Mouse (Mus musculus): ENCODE measurements around the gene Dcaf17. TPM values are rescaled to one million over a fixed set of nuclear protein-coding genes. Genes with fewer than 3 reads are reported as not detected.

Dcaf17 gene
- total RNA-seq, 2 experiments from 2014 or later: 13.9 to 16.5 TPM

- no peak overlapping the region for H3K27ac ChIP-seq
- intact Hi-C loops (cut with DNase I): no loop called here
- DNase-seq (ENCODE audit: extremely low spot score in 1 of 2, low spot score in 2 of 2): no peak
- no peak for TF ChIP-seq CTCF (IDR thresholded peaks at IDR 0.05)
- no peak overlapping the region for H3K4me3 ChIP-seq
Observed at GRCm38 (mm10) chr2:71127779-71128534, 72.8 kb downstream of the Dcaf17 start.

- intact Hi-C loops (cut with DNase I): no loop called here
- H3K27ac ChIP-seq: no peak overlapping the region
- TF ChIP-seq CTCF (IDR thresholded peaks at IDR 0.05): no peak
- no peak overlapping the region for H3K4me3 ChIP-seq
- DNase-seq (ENCODE audit: extremely low spot score in 1 of 2, low spot score in 2 of 2): no peak
Observed at GRCm38 (mm10) chr2:71130366-71130765, 75.2 kb downstream of the Dcaf17 start.

- H3K27ac ChIP-seq: no peak overlapping the region
- H3K4me3 ChIP-seq: no peak overlapping the region
- TF ChIP-seq CTCF (IDR thresholded peaks at IDR 0.05): no peak
- intact Hi-C loops (cut with DNase I): no loop called here
- DNase-seq (ENCODE audit: extremely low spot score in 1 of 2, low spot score in 2 of 2): no peak
Observed at GRCm38 (mm10) chr2:71131866-71132496, 76.9 kb downstream of the Dcaf17 start.

GRCm38 (mm10) chr2:71134041-71134505 lies 78.9 kb downstream of the Dcaf17 start:
- DNase-seq (ENCODE audit: extremely low spot score in 1 of 2, low spot score in 2 of 2): no peak
- TF ChIP-seq CTCF (IDR thresholded peaks at IDR 0.05): no peak
- Histone ChIP-seq H3K27ac (no peak overlapping the region), H3K4me3 (no peak overlapping the region)
- intact Hi-C loops (cut with DNase I): no loop called here

GRCm38 (mm10) chr2:71134836-71135235 lies 79.7 kb downstream of the Dcaf17 start:
- intact Hi-C loops (cut with DNase I): no loop called here
- Histone ChIP-seq H3K27ac (no peak overlapping the region), H3K4me3 (no peak overlapping the region)
- no peak for TF ChIP-seq CTCF (IDR thresholded peaks at IDR 0.05)
- DNase-seq (ENCODE audit: extremely low spot score in 1 of 2, low spot score in 2 of 2): no peak

GRCm38 (mm10) chr2:71140622-71141021 lies 85.5 kb downstream of the Dcaf17 start:
- no peak for TF ChIP-seq CTCF (IDR thresholded peaks at IDR 0.05)
- H3K4me3 ChIP-seq: no peak overlapping the region
- DNase-seq (ENCODE audit: extremely low spot score in 1 of 2, low spot score in 2 of 2): no peak
- no peak overlapping the region for H3K27ac ChIP-seq
- intact Hi-C loops (cut with DNase I): no loop called here

- intact Hi-C loops (cut with DNase I): no loop called here
- no peak for TF ChIP-seq CTCF (IDR thresholded peaks at IDR 0.05)
- Histone ChIP-seq H3K4me3 (no peak overlapping the region), H3K27ac (no peak overlapping the region)
- DNase-seq (ENCODE audit: extremely low spot score in 1 of 2, low spot score in 2 of 2): no peak
Observed at GRCm38 (mm10) chr2:71142410-71142809, 87.3 kb downstream of the Dcaf17 start.

- no peak for DNase-seq (ENCODE audit: extremely low spot score in 1 of 2, low spot score in 2 of 2)
- no peak overlapping the region for H3K27ac ChIP-seq
- no peak for TF ChIP-seq CTCF (IDR thresholded peaks at IDR 0.05)
- H3K4me3 ChIP-seq: no peak overlapping the region
- intact Hi-C loops (cut with DNase I): no loop called here
Observed at GRCm38 (mm10) chr2:71145853-71146252, 90.7 kb downstream of the Dcaf17 start.

- no peak for TF ChIP-seq CTCF (IDR thresholded peaks at IDR 0.05)
- no peak overlapping the region for H3K4me3 ChIP-seq
- H3K27ac ChIP-seq: no peak overlapping the region
- DNase-seq (ENCODE audit: extremely low spot score in 1 of 2, low spot score in 2 of 2): no peak
- intact Hi-C loops (cut with DNase I): no loop called here
Observed at GRCm38 (mm10) chr2:71146266-71146665, 91.1 kb downstream of the Dcaf17 start.

GRCm38 (mm10) chr2:71147816-71148215 lies 92.7 kb downstream of the Dcaf17 start:
- TF ChIP-seq CTCF (IDR thresholded peaks at IDR 0.05): no peak
- intact Hi-C loops (cut with DNase I): no loop called here

More at GRCm38 (mm10) chr2:71147816-71148215, 92.7 kb downstream of the Dcaf17 start:
- no peak overlapping the region for H3K4me3 ChIP-seq
- DNase-seq (ENCODE audit: extremely low spot score in 1 of 2, low spot score in 2 of 2): no peak
- no peak overlapping the region for H3K27ac ChIP-seq

Other genes with a start within 250 kb of the Dcaf17 start
- 10 to 100 TPM; 81.1 to 83.4 TPM for gene Tlk1, start 229.6 kb upstream of the Dcaf17 start, total RNA-seq (2021)
- gene Mettl8, start 255 bp downstream of the Dcaf17 start, total RNA-seq (2021): 10 to 100 TPM; 11.9 to 16.9 TPM
- 1 to 10 TPM; 1.4 to 1.5 TPM for gene Cybrd1, start 62.6 kb downstream of the Dcaf17 start, total RNA-seq (2021)
- 100 to 1,000 TPM; 129 to 136 TPM for gene Dync1i2, start 156.4 kb downstream of the Dcaf17 start, total RNA-seq (2021)

All from left cerebral cortex, adult 2 months (tissue).